Mouse (Mus musculus) hindbrain, embryonic 14.5 days (tissue): Measurements from ENCODE around the gene Camkk1. TPM values are rescaled to one million over a fixed set of nuclear protein-coding genes. Genes with fewer than 3 reads are reported as not detected.

Source experiments
- ATAC-seq: fragments of 200-750 bp; cut with Nextera tagmentation; 2 replicates; pipeline ENCODE4 v1.8.0; 2017; ENCODE audit warnings: moderate number of reproducible peaks, mild to moderate bottlenecking, moderate TSS enrichment, moderate library complexity; ENCODE audit not compliant: low FRiP score
- DNase-seq: peaks from one replicate; pipeline ENCODE4 v3.0.0-alpha.2; 2015; ENCODE audit warnings: low spot score
- H3K27ac ChIP-seq: fragments of 300-500 bp; sonication (generic); 2 replicates; pipeline ENCODE4 v1.5.1; 2014; ENCODE audit warnings: mild to moderate bottlenecking, moderate library complexity
- H3K27me3 ChIP-seq: fragments of 300-500 bp; sonication (generic); 2 replicates; pipeline ENCODE4 v1.6.1; 2014; ENCODE audit warnings: mild to moderate bottlenecking, low read length, mixed read lengths; ENCODE audit not compliant: control insufficient read depth, insufficient read depth
- H3K36me3 ChIP-seq: fragments of 300-500 bp; sonication (generic); replicated peaks from 2 replicates; pipeline ENCODE4 v1.6.1; 2014; ENCODE audit not compliant: control insufficient read depth, insufficient read depth
- H3K4me1 ChIP-seq: fragments of 300-500 bp; sonication (generic); replicated peaks from 2 replicates; pipeline ENCODE4 v1.6.1; 2014; ENCODE audit warnings: antibody characterized with exemption, low read length, mixed read lengths; ENCODE audit not compliant: control insufficient read depth, insufficient read depth
- H3K4me2 ChIP-seq: fragments of 300-500 bp; sonication (generic); replicated peaks from 2 replicates; pipeline ENCODE4 v1.6.1; 2014; ENCODE audit warnings: mild to moderate bottlenecking, moderate library complexity
- H3K4me3 ChIP-seq: fragments of 300-500 bp; sonication (generic); replicated peaks from 2 replicates; pipeline ENCODE4 v1.5.1; 2014; ENCODE audit warnings: mild to moderate bottlenecking, low read length
- H3K9ac ChIP-seq: fragments of 300-500 bp; sonication (generic); 2 replicates; pipeline ENCODE4 v1.6.1; 2014
- H3K9me3 ChIP-seq: fragments of 300-500 bp; sonication (generic); 2 replicates; pipeline ENCODE4 v1.6.1; 2016; ENCODE audit warnings: low read length; ENCODE audit not compliant: control insufficient read depth
- WGBS: fragments of 180-500 bp; shearing (Covaris S2); extraction: QIAGEN DNeasy Blood & Tissue Kit; methylation state at CpG from one replicate; pipeline ENCODE4 v1.1.7; 2014; 5-methylcytosine and 5-hydroxymethylcytosine counted together
- polyA plus RNA-seq: library from polyadenylated mRNA; unstranded; fragments of >200 nt; fragmentation: Nextera tagmentation; extraction: Ambion mirVana; gene quantifications from 2 replicates; pipeline ENCODE4 v1.2.1, GENCODE M21; 2014

Camkk1 gene
- polyA plus RNA-seq, 1 experiment from 2014 or later, result 13.9 TPM

GRCm38 (mm10) chr11:73039102-73039799 lies 20.4 kb downstream of the Camkk1 start:
- no peak overlapping the region for H3K4me2 ChIP-seq
- H3K27ac ChIP-seq, result no peak overlapping the region
- no peaks in the 10 kb centered on the region for H3K9me3 ChIP-seq
- H3K27me3 ChIP-seq, result no peaks in the 10 kb centered on the region
- peak; percentile 74 for DNase-seq
- no peak overlapping the region for H3K4me3 ChIP-seq
- H3K9ac ChIP-seq, result no peak overlapping the region
- whole genome bisulfite sequencing, result 62% methylated on average over 9 of the region's 9 CpGs
- no peaks in the 10 kb centered on the region for H3K4me1 ChIP-seq
- ATAC-seq, result peak; percentile 54; the same call in 1 of the 2 replicates
- H3K36me3 ChIP-seq, result peaks cover 34% of the 10 kb centered on the region

GRCm38 (mm10) chr11:73044229-73044755 lies 25.5 kb downstream of the Camkk1 start:
- Histone ChIP-seq H3K9ac (no peak overlapping the region), H3K27ac (no peak overlapping the region), H3K27me3 (no peaks in the 10 kb centered on the region), H3K4me3 (no peak overlapping the region), H3K4me2 (no peak overlapping the region), H3K4me1 (peaks cover 7% of the 10 kb centered on the region; the same call in 1 of the 2 replicates), H3K9me3 (no peaks in the 10 kb centered on the region), H3K36me3 (peaks cover 9% of the 10 kb centered on the region; the same call in 1 of the 2 replicates)
- DNase-seq, result no peak
- no peak for ATAC-seq
- 59% methylated on average over 6 of the region's 6 CpGs for WGBS

GRCm38 (mm10) chr11:73044789-73045188 lies 26.0 kb downstream of the Camkk1 start:
- H3K9me3 ChIP-seq, result no peaks in the 10 kb centered on the region
- H3K4me3 ChIP-seq, result no peak overlapping the region
- no peaks in the 10 kb centered on the region for H3K27me3 ChIP-seq
- H3K9ac ChIP-seq, result no peak overlapping the region
- 76% methylated on average over 4 of the region's 4 CpGs for WGBS
- peaks cover 11% of the 10 kb centered on the region; the same call in 1 of the 2 replicates for H3K36me3 ChIP-seq
- no peak overlapping the region for H3K27ac ChIP-seq
- DNase-seq (no peak), ATAC-seq (no peak)
- peaks cover 7% of the 10 kb centered on the region; the same call in 1 of the 2 replicates for H3K4me1 ChIP-seq
- no peak overlapping the region for H3K4me2 ChIP-seq

- WGBS, result under 1% methylated on average over 39 of the region's 39 CpGs
- H3K4me3 ChIP-seq, result peak within 1 kb of the TSS; percentile 92
- H3K4me2 ChIP-seq, result peak within 1 kb of the TSS; percentile 72
- H3K27me3 ChIP-seq, result no peaks in the 10 kb centered on the region
- peak within 1 kb of the TSS; percentile 88 for H3K27ac ChIP-seq
- H3K4me1 ChIP-seq, result peaks cover 7% of the 10 kb centered on the region; the same call in 1 of the 2 replicates
- no peaks in the 10 kb centered on the region for H3K9me3 ChIP-seq
- peak within 1 kb of the TSS; percentile 94 for H3K9ac ChIP-seq
- DNase-seq, result peak; percentile 95
- H3K36me3 ChIP-seq, result peaks cover 25% of the 10 kb centered on the region
- ATAC-seq, result peak; percentile 95
These were observed 28.8 kb downstream of the Camkk1 start, which contains the start of gene Ncbp3 for GRCm38 (mm10) chr11:73047542-73047996. TSS of gene Ncbp3 (plus strand) at chr11:73047783.

- DNase-seq, result no peak
- peak; percentile 76 for ATAC-seq
These were observed 29.4 kb downstream of the Camkk1 start for GRCm38 (mm10) chr11:73048030-73048876.

GRCm38 (mm10) chr11:73049335-73049734 lies 30.5 kb downstream of the Camkk1 start:
- ATAC-seq, result no peak
- peak; percentile 91 for DNase-seq
- Histone ChIP-seq H3K4me3 (peak overlapping the region; percentile 92), H3K27ac (peak overlapping the region; percentile 51; the same call in 1 of the 2 replicates), H3K36me3 (peaks cover 42% of the 10 kb centered on the region), H3K4me1 (peaks cover 7% of the 10 kb centered on the region; the same call in 1 of the 2 replicates), H3K27me3 (no peaks in the 10 kb centered on the region), H3K9ac (peak overlapping the region; percentile 94; the same call in 1 of the 2 replicates), H3K4me2 (peak overlapping the region; percentile 72), H3K9me3 (no peaks in the 10 kb centered on the region)
- 4% methylated on average over 4 of the region's 4 CpGs for whole genome bisulfite sequencing

More at GRCm38 (mm10) chr11:73048030-73048876, 29.4 kb downstream of the Camkk1 start:
- Histone ChIP-seq H3K4me3 (peak overlapping the region; percentile 92), H3K27me3 (no peaks in the 10 kb centered on the region), H3K4me2 (peak overlapping the region; percentile 72), H3K27ac (peak overlapping the region; percentile 88), H3K9ac (peak overlapping the region; percentile 94), H3K36me3 (peaks cover 32% of the 10 kb centered on the region), H3K9me3 (no peaks in the 10 kb centered on the region), H3K4me1 (peaks cover 7% of the 10 kb centered on the region; the same call in 1 of the 2 replicates)
- WGBS, result 2% methylated on average over 55 of the region's 55 CpGs

GRCm38 (mm10) chr11:73052795-73053194 lies 34.0 kb downstream of the Camkk1 start:
- Histone ChIP-seq H3K4me3 (no peak overlapping the region), H3K9ac (no peak overlapping the region), H3K4me1 (peaks cover 7% of the 10 kb centered on the region; the same call in 1 of the 2 replicates), H3K27me3 (no peaks in the 10 kb centered on the region), H3K36me3 (peaks cover 76% of the 10 kb centered on the region), H3K4me2 (no peak overlapping the region), H3K27ac (no peak overlapping the region), H3K9me3 (no peaks in the 10 kb centered on the region)
- ATAC-seq (no peak), DNase-seq (no peak)
- WGBS, result 84% methylated on average over 1 of the region's 1 CpGs

GRCm38 (mm10) chr11:73057701-73058100 lies 38.9 kb downstream of the Camkk1 start:
- DNase-seq (no peak), ATAC-seq (no peak)
- no peak overlapping the region for H3K4me2 ChIP-seq
- H3K27ac ChIP-seq, result no peak overlapping the region
- peaks cover 76% of the 10 kb centered on the region for H3K36me3 ChIP-seq
- 89% methylated on average over 5 of the region's 5 CpGs for WGBS
- H3K4me3 ChIP-seq, result no peak overlapping the region
- no peaks in the 10 kb centered on the region for H3K9me3 ChIP-seq
- H3K27me3 ChIP-seq, result no peaks in the 10 kb centered on the region
- H3K9ac ChIP-seq, result no peak overlapping the region
- H3K4me1 ChIP-seq, result no peaks in the 10 kb centered on the region

GRCm38 (mm10) chr11:73059630-73060029 lies 40.8 kb downstream of the Camkk1 start:
- H3K27me3 ChIP-seq, result no peaks in the 10 kb centered on the region
- ATAC-seq (no peak), DNase-seq (no peak)
- no peak overlapping the region for H3K4me3 ChIP-seq
- H3K4me1 ChIP-seq, result no peaks in the 10 kb centered on the region
- 93% methylated on average over 3 of the region's 3 CpGs for WGBS
- H3K9me3 ChIP-seq, result no peaks in the 10 kb centered on the region
- H3K27ac ChIP-seq, result no peak overlapping the region
- H3K4me2 ChIP-seq, result no peak overlapping the region
- no peak overlapping the region for H3K9ac ChIP-seq
- peaks cover 59% of the 10 kb centered on the region for H3K36me3 ChIP-seq
